Mouse (Mus musculus) lung, postnatal 0 days (tissue): Measurements from ENCODE around the gene Majin.

Source experiments
- CTCF ChIP-seq: IDR thresholded peaks from 2 replicates; pipeline ENCODE4 v1.5.1; 2016; ENCODE audit warnings: antibody characterized with exemption, mild to moderate bottlenecking
- EP300 ChIP-seq: IDR thresholded peaks from 2 replicates; pipeline ENCODE4 v1.6.1; 2016; ENCODE audit warnings: antibody characterized with exemption, mild to moderate bottlenecking, control low read depth

- TF ChIP-seq CTCF, result peak; percentile 84
- TF ChIP-seq EP300, result no peak
Measured at GRCm38 (mm10) chr19:6140678-6141393, 43.4 kb upstream of the Majin start, which contains the start of gene Batf2.
